Comparison of ENCODE assay signal across 8 mouse cellular contexts in genomic region chr15:101210228-101210627, GRCm38 (mm10). TPM values are rescaled to one million over a fixed set of nuclear protein-coding genes. Genes with fewer than 3 reads are reported as not detected.
DNase-seq lines count a peak whose midpoint lies in the region; ATAC-seq and TF ChIP-seq lines count a peak whose summit lies in the region.

No protein-coding gene starts in this region.

- ATAC-seq in intestine, embryonic 14.5 days (replicated peaks; ENCODE audit: low FRiP score, low TSS enrichment, low read depth): no peak

- no peak overlapping the region for H3K27ac ChIP-seq in gastrocnemius, adult 2 months
- no peak overlapping the region for H3K27ac ChIP-seq in testis, adult 2 months (ENCODE audit: control insufficient read depth, insufficient read depth, low read depth, low read length)
- H3K27ac ChIP-seq in intestine, embryonic 14.5 days (ENCODE audit: low read depth): no peak overlapping the region

- intact Hi-C loops in gastrocnemius, adult 2 months (cut with DNase I): no loop called here

- H3K4me3 ChIP-seq in gastrocnemius, adult 2 months: no peak overlapping the region
- no peak overlapping the region for H3K4me3 ChIP-seq in testis, adult 2 months (ENCODE audit: control insufficient read depth, low read depth, low read length)
- no peak overlapping the region for H3K4me3 ChIP-seq in intestine, embryonic 14.5 days (ENCODE audit: low read depth, low read length)

- no peaks in the 10 kb centered on the region for H3K9me3 ChIP-seq in intestine, embryonic 14.5 days (ENCODE audit: control insufficient read depth, low read length)

- no peak overlapping the region for H3K9ac ChIP-seq in intestine, embryonic 14.5 days (ENCODE audit: low read length)

- WGBS in intestine, embryonic 14.5 days: 63% methylated on average over 6 of the region's 6 CpGs

- H3K27me3 ChIP-seq in testis, adult 2 months (ENCODE audit: control insufficient read depth, insufficient read depth, low read length): no peaks in the 10 kb centered on the region
- H3K27me3 ChIP-seq in intestine, embryonic 14.5 days (replicated peaks; ENCODE audit: control insufficient read depth, insufficient read depth, low read length): no peaks in the 10 kb centered on the region

- H3K4me2 ChIP-seq in intestine, embryonic 14.5 days (ENCODE audit: low read length): no peak overlapping the region

- H3K36me3 ChIP-seq in testis, adult 2 months (ENCODE audit: control insufficient read depth, insufficient read depth, low read length): peaks cover 3% of the 10 kb centered on the region
- peaks cover 68% of the 10 kb centered on the region for H3K36me3 ChIP-seq in intestine, embryonic 14.5 days (ENCODE audit: control insufficient read depth, insufficient read depth, low read length)

- peak; percentile 80 for TF ChIP-seq CTCF in gastrocnemius, adult 2 months (IDR thresholded peaks at IDR 0.05)
- peak; percentile 32; the same call in 1 of the 2 replicates for TF ChIP-seq CTCF in testis, adult 2 months (IDR thresholded peaks at IDR 0.05; ENCODE audit: control insufficient read depth, insufficient read depth, insufficient replicate concordance, low read depth, low read length)

- TF ChIP-seq POLR2A in testis, adult 2 months (IDR thresholded peaks at IDR 0.05; ENCODE audit: control insufficient read depth, low read depth, low read length): no peak

- H3K4me1 ChIP-seq in testis, adult 2 months (ENCODE audit: control insufficient read depth, insufficient read depth, low read length): no peaks in the 10 kb centered on the region
- H3K4me1 ChIP-seq in intestine, embryonic 14.5 days (replicated peaks; ENCODE audit: control insufficient read depth, insufficient read depth, low read length): no peaks in the 10 kb centered on the region

- DNase-seq in gastrocnemius, adult 2 months: peak; percentile 78
- DNase-seq in gastrocnemius, postnatal 25 days: no peak
- DNase-seq in testis, postnatal 14 days (ENCODE audit: low spot score): no peak
- DNase-seq in cerebellum, postnatal 14 days: peak; percentile 76 to 86
- DNase-seq in intestine, embryonic 14.5 days (ENCODE audit: low spot score): peak; percentile 76
- DNase-seq in lung, postnatal 36 days: peak; percentile 78
- peak; percentile 83 for DNase-seq in thymus, postnatal 14 days

RNA-seq across cellular contexts. Expression of gene Grasp, which starts 13.8 kb away (rescaled TPM):
- 1 to 10 TPM; 5.8 to 5.9 TPM for total RNA-seq in gastrocnemius, adult 2 months (2021)
- total RNA-seq in gastrocnemius, postnatal 25 days (2021): 1 to 10 TPM; 4.3 to 5.7 TPM
- polyA plus RNA-seq in testis, adult 2 months (2012; rRNA removed): 1.8 and 1.9 TPM in 2 replicates
- 3.5 and 4.2 TPM in 2 replicates for polyA plus RNA-seq in intestine, embryonic 14.5 days (2014; fragmentation: Nextera tagmentation; extraction: Ambion mirVana)

RNA-seq across cellular contexts. Expression of gene Acvr1b, which starts 36.4 kb away (rescaled TPM):
- 10 to 100 TPM; 26.9 to 30.8 TPM for total RNA-seq in gastrocnemius, adult 2 months (2021)
- 10 to 100 TPM; 23.0 to 34.4 TPM for total RNA-seq in gastrocnemius, postnatal 25 days (2021)
- polyA plus RNA-seq in testis, adult 2 months (2012; rRNA removed): 15.2 and 16.7 TPM in 2 replicates
- polyA plus RNA-seq in intestine, embryonic 14.5 days (2014; fragmentation: Nextera tagmentation; extraction: Ambion mirVana): 12.5 and 12.6 TPM in 2 replicates

RNA-seq across cellular contexts. Expression of gene Nr4a1, which starts 43.8 kb away (rescaled TPM):
- 100 to 1,000 TPM; 143 to 146 TPM for total RNA-seq in gastrocnemius, adult 2 months (2021)
- total RNA-seq in gastrocnemius, postnatal 25 days (2021): 10 to 100 TPM; 52.2 to 90.7 TPM
- 51.4 TPM in 2 replicates for polyA plus RNA-seq in testis, adult 2 months (2012; rRNA removed)
- polyA plus RNA-seq in intestine, embryonic 14.5 days (2014; fragmentation: Nextera tagmentation; extraction: Ambion mirVana): 6.4 and 6.9 TPM in 2 replicates

Comparison
In these comparisons a context has a peak if more than half of its experiments do, and no peak if none do; other contexts are left out.
1. DNase-seq: peak in gastrocnemius, adult 2 months (single experiment), cerebellum, postnatal 14 days (2 of 2), intestine, embryonic 14.5 days (single experiment), lung, postnatal 36 days (single experiment) and thymus, postnatal 14 days (single experiment); none in gastrocnemius, postnatal 25 days (single experiment) and testis, postnatal 14 days (single experiment).